Mouse (Mus musculus) kidney, adult 2 months (tissue): ENCODE data around the gene Thegl.

Experiments
- CTCF ChIP-seq: fragments of 200-500 bp; conservative IDR thresholded peaks from 2 replicates; pipeline ENCODE4 v1.5.1; 2011; ENCODE audit warnings: low read depth, mild to moderate bottlenecking, control low read depth, low read length, moderate library complexity, mixed read lengths; ENCODE audit not compliant: insufficient read depth, insufficient read length
- POLR2A ChIP-seq: fragments of 200-500 bp; IDR thresholded peaks from one replicate; pipeline ENCODE4 v1.6.1; 2011; ENCODE audit warnings: low read depth, low read length, control low read depth

- TF ChIP-seq CTCF: no peak
- no peak for TF ChIP-seq POLR2A
Measured at GRCm38 (mm10) chr5:77107146-77107822, 91.5 kb downstream of the Thegl start.
